Mouse (Mus musculus): ENCODE results near the gene Cys1.

Gene Cys1

GRCm38 (mm10) chr12:24697484-24698204 lies 16.0 kb upstream of the Cys1 start:
- DNase-seq (ENCODE audit: low read depth), result no peak

- DNase-seq (ENCODE audit: low read depth), result no peak
Observed at GRCm38 (mm10) chr12:24696500-24697483, 15.2 kb upstream of the Cys1 start.

- no peak for DNase-seq (ENCODE audit: low read depth)
Observed at GRCm38 (mm10) chr12:24690351-24690750, 8.7 kb upstream of the Cys1 start.

GRCm38 (mm10) chr12:24686696-24687346 lies 5.2 kb upstream of the Cys1 start:
- no peak for DNase-seq (ENCODE audit: low read depth)

GRCm38 (mm10) chr12:24686038-24686695 lies 4.6 kb upstream of the Cys1 start:
- DNase-seq (ENCODE audit: low read depth), result no peak

GRCm38 (mm10) chr12:24683461-24683860 lies 1.8 kb upstream of the Cys1 start:
- no peak for DNase-seq (ENCODE audit: low read depth)

GRCm38 (mm10) chr12:24682563-24682962 lies 950 bp upstream of the Cys1 start:
- DNase-seq (ENCODE audit: low read depth), result peak; percentile 95

GRCm38 (mm10) chr12:24680492-24681285 lies 924 bp downstream of the Cys1 start:
- no peak for DNase-seq (ENCODE audit: low read depth)

GRCm38 (mm10) chr12:24680096-24680491 lies 1.5 kb downstream of the Cys1 start:
- peak; percentile 60 for DNase-seq (ENCODE audit: low read depth)

GRCm38 (mm10) chr12:24662131-24662530 lies 19.5 kb downstream of the Cys1 start:
- no peak for DNase-seq (ENCODE audit: low read depth)

GRCm38 (mm10) chr12:24661100-24661499 lies 20.5 kb downstream of the Cys1 start:
- DNase-seq (ENCODE audit: low read depth), result no peak

GRCm38 (mm10) chr12:24659923-24660322 lies 21.7 kb downstream of the Cys1 start:
- DNase-seq (ENCODE audit: low read depth), result no peak

GRCm38 (mm10) chr12:24658998-24659397 lies 22.6 kb downstream of the Cys1 start:
- DNase-seq (ENCODE audit: low read depth), result no peak

GRCm38 (mm10) chr12:24656436-24656835 lies 25.2 kb downstream of the Cys1 start:
- DNase-seq (ENCODE audit: low read depth), result no peak

- DNase-seq (ENCODE audit: low read depth), result no peak
Observed at GRCm38 (mm10) chr12:24654065-24654862, 27.3 kb downstream of the Cys1 start.

- peak; percentile 81 for DNase-seq (ENCODE audit: low read depth)
Observed at GRCm38 (mm10) chr12:24651642-24652342, 29.8 kb downstream of the Cys1 start.

GRCm38 (mm10) chr12:24651063-24651557 lies 30.5 kb downstream of the Cys1 start, which contains the start of gene Klf11:
Klf11 (plus strand) TSS chr12:24651274.
- peak; percentile 90 for DNase-seq (ENCODE audit: low read depth)

GRCm38 (mm10) chr12:24650415-24651062 lies 31.1 kb downstream of the Cys1 start:
- no peak for DNase-seq (ENCODE audit: low read depth)

- no peak for DNase-seq (ENCODE audit: low read depth)
Observed at GRCm38 (mm10) chr12:24648094-24648493, 33.5 kb downstream of the Cys1 start.
